Mouse (Mus musculus): ENCODE measurements around the gene Toe1.

GRCm38 (mm10) chr4:116811012-116811411, 3.6 kb upstream of the Toe1 start:
- TF ChIP-seq EP300 (IDR thresholded peaks at IDR 0.05; ENCODE audit: insufficient read depth, low read depth, low read length) = no peak
- TF ChIP-seq CTCF (IDR thresholded peaks at IDR 0.05) = no peak
- TF ChIP-seq POLR2A (IDR thresholded peaks at IDR 0.05; ENCODE audit: insufficient read depth, low read depth, low read length) = no peak

All from heart, adult 2 months (tissue).